Mouse (Mus musculus) stomach, embryonic 15.5 days (tissue): ENCODE measurements around the gene Galnt2. TPM values are rescaled to one million over a fixed set of nuclear protein-coding genes. Genes with fewer than 3 reads are reported as not detected.
A peak's percentile ranks its signal among the peaks of the same experiment; 100 is the strongest.

Source experiments
- ATAC-seq: fragments of 200-750 bp; cut with Nextera tagmentation; 2 replicates; pipeline ENCODE4 v1.8.0; 2017; ENCODE audit warnings: low read depth, moderate number of reproducible peaks, moderate TSS enrichment; ENCODE audit not compliant: insufficient read depth, low FRiP score
- H3K27ac ChIP-seq: fragments of 300-500 bp; sonication (generic); 2 replicates; pipeline ENCODE4 v1.5.1; 2015; ENCODE audit warnings: mild to moderate bottlenecking, inconsistent platforms
- H3K27me3 ChIP-seq: fragments of 300-500 bp; sonication (generic); replicated peaks from 2 replicates; pipeline ENCODE4 v1.6.1; 2015; ENCODE audit warnings: inconsistent platforms
- H3K36me3 ChIP-seq: fragments of 300-500 bp; sonication (generic); 2 replicates; pipeline ENCODE4 v1.6.1; 2015; ENCODE audit warnings: inconsistent platforms
- H3K4me1 ChIP-seq: fragments of 300-500 bp; sonication (generic); 2 replicates; pipeline ENCODE4 v1.6.1; 2015; ENCODE audit warnings: inconsistent platforms
- H3K4me2 ChIP-seq: fragments of 300-500 bp; sonication (generic); 2 replicates; pipeline ENCODE4 v1.6.1; 2015; ENCODE audit warnings: mild to moderate bottlenecking, inconsistent platforms
- H3K4me3 ChIP-seq: fragments of 300-500 bp; sonication (generic); replicated peaks from 2 replicates; pipeline ENCODE4 v1.5.1; 2015; ENCODE audit warnings: inconsistent platforms
- H3K9ac ChIP-seq: fragments of 300-500 bp; sonication (generic); 2 replicates; pipeline ENCODE4 v1.6.1; 2015; ENCODE audit warnings: inconsistent platforms
- H3K9me3 ChIP-seq: fragments of 300-500 bp; sonication (generic); 2 replicates; pipeline ENCODE4 v1.6.1; 2016; ENCODE audit warnings: inconsistent platforms
- WGBS: fragments of 180-500 bp; shearing (Covaris S2); methylation state at CpG from one replicate; pipeline ENCODE4 v1.1.7; 2015; 5-methylcytosine and 5-hydroxymethylcytosine counted together
- polyA plus RNA-seq: library from polyadenylated mRNA; unstranded; fragments of >200 nt; fragmentation: Nextera tagmentation; extraction: Ambion mirVana; gene quantifications from 2 replicates; pipeline ENCODE4 v1.2.1, GENCODE M21; 2015

Gene Galnt2
- polyA plus RNA-seq, result 74.9 and 80.5 TPM in 2 replicates

DNA sequence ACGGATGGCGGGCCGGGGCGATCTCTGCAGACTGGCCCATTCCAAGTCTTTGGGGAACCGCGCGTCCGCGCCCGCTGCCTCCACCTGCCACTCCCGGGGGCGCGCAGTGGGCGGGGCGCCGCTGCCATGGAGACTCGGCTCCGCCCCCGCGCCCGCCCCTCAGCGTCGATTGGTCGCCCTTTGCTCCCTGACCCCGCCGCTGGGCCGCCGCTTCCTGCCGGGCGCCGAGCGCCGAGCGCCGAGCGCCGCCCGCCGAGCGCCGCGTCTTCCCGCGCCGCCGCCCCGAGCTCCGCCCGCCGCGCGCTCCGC, at the start of gene Galnt2:
Gene Galnt2 (plus strand): TSS at position 216 of the 309 bp plus-strand sequence.
- peaks cover 21% of the 10 kb centered on the region for H3K4me1 ChIP-seq
- no peaks in the 10 kb centered on the region for H3K36me3 ChIP-seq
- H3K9me3 ChIP-seq, result no peaks in the 10 kb centered on the region
- peak within 1 kb of the TSS; percentile 87 for H3K4me3 ChIP-seq
- H3K4me2 ChIP-seq, result peak within 1 kb of the TSS; percentile 95
- H3K9ac ChIP-seq, result peak within 1 kb of the TSS; percentile 87
- under 1% methylated on average over 51 of the region's 53 CpGs for whole genome bisulfite sequencing
- H3K27me3 ChIP-seq, result no peaks in the 10 kb centered on the region
- peak within 1 kb of the TSS; percentile 73 for H3K27ac ChIP-seq
- peak; percentile 89 for ATAC-seq

DNA sequence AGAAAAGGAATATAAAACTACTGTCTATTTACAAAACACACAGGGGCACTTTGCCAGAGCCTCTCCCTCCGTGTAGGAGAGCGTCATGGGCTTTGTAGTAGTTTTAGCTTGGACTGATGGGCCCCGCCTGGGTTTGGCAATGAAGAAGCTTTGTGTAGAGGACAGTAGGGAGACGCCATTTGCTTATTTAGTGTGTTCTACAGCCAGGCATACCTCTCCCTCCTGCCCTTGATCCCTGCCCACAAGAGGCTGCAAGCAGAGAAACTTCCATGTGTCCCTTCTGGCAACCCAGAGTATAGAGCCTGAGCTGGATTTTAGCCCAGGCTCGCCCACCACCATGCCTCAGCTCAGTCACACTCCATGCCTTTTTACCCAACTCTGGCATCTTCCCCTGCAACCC, 49.4 kb upstream of the Galnt2 start:
- WGBS, result 57% methylated on average over 5 of the region's 5 CpGs
- Histone ChIP-seq H3K9me3 (no peaks in the 10 kb centered on the region), H3K4me3 (no peak overlapping the region), H3K27me3 (no peaks in the 10 kb centered on the region), H3K9ac (no peak overlapping the region), H3K36me3 (no peaks in the 10 kb centered on the region), H3K4me2 (no peak overlapping the region), H3K4me1 (peaks cover 8% of the 10 kb centered on the region; the same call in 1 of the 2 replicates), H3K27ac (peak overlapping the region; percentile 11; the same call in 1 of the 2 replicates)
- no peak for ATAC-seq

DNA sequence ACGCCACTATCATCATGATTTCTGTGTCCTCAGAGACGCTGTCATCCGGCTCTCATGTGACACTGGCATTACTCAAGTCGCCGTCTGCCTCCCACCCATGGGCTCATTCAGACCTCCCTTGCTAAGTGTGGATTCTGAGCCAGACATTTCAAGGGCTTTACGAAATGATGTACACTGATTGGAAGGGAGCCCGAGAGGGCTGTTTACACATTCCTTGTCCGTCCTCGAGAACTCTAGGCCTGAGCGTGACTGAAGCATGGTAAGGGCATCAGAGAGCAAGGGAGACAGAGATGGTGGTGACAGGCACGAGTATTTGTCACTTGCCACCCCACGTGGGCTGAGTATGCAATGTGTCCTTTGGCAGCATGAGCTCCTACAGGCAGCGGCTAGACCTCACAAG, 49.0 kb upstream of the Galnt2 start:
- peak; percentile 70 for ATAC-seq
- WGBS, result 26% methylated on average over 13 of the region's 13 CpGs
- Histone ChIP-seq H3K9ac (no peak overlapping the region), H3K27me3 (no peaks in the 10 kb centered on the region), H3K36me3 (no peaks in the 10 kb centered on the region), H3K4me3 (no peak overlapping the region), H3K4me1 (peaks cover 8% of the 10 kb centered on the region; the same call in 1 of the 2 replicates), H3K9me3 (no peaks in the 10 kb centered on the region), H3K27ac (peak overlapping the region; percentile 59; the same call in 1 of the 2 replicates), H3K4me2 (no peak overlapping the region)

DNA sequence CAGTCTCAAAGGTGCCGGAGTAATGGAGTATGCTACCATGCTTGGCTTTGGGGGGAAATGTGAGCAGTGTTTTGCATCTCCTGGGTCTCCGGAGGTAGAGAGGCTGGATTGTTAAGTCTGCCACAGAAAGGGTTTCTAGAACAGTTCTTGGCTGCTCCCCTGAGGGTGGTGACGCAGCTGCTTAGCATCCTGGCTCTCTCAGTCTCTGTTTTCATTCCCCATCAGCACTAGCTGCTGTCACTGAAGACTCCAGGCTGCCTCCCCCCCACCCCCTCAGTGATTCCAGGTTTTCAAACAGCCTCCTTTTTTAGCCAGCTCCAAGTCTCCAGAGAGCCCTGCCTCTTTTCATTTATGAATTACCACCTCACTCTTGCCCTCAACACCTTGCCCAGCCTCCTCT, 47.1 kb upstream of the Galnt2 start:
- no peak overlapping the region for H3K9ac ChIP-seq
- no peaks in the 10 kb centered on the region for H3K36me3 ChIP-seq
- no peaks in the 10 kb centered on the region for H3K9me3 ChIP-seq
- no peak for ATAC-seq
- no peaks in the 10 kb centered on the region for H3K27me3 ChIP-seq
- no peak overlapping the region for H3K4me2 ChIP-seq
- H3K4me3 ChIP-seq, result no peak overlapping the region
- no peak overlapping the region for H3K27ac ChIP-seq
- H3K4me1 ChIP-seq, result peaks cover 8% of the 10 kb centered on the region; the same call in 1 of the 2 replicates
- WGBS, result 64% methylated on average over 3 of the region's 3 CpGs

DNA sequence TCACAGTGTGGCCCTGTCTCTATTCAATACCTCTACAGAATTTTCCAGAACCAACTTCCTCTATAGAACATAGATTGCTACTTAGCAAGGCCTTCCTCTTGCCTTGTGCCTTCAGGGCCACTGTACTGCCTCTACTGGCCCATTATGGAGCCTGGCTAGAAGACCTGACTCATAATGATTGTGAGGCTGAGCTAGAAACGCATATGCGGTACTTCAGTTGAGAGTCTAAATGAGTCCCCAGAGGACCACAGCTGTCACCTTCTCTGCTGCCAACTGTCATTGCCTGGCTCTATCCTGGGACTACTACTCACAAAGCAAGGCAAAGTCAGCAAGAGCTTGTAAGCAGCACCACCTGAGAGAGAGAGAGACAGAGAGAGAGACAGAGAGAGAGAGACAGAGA, 46.7 kb upstream of the Galnt2 start:
- Histone ChIP-seq H3K27me3 (no peaks in the 10 kb centered on the region), H3K4me1 (peaks cover 8% of the 10 kb centered on the region; the same call in 1 of the 2 replicates), H3K36me3 (no peaks in the 10 kb centered on the region), H3K9ac (no peak overlapping the region), H3K27ac (no peak overlapping the region), H3K4me2 (no peak overlapping the region), H3K4me3 (no peak overlapping the region), H3K9me3 (no peaks in the 10 kb centered on the region)
- ATAC-seq, result no peak
- 86% methylated on average over 2 of the region's 2 CpGs for WGBS

DNA sequence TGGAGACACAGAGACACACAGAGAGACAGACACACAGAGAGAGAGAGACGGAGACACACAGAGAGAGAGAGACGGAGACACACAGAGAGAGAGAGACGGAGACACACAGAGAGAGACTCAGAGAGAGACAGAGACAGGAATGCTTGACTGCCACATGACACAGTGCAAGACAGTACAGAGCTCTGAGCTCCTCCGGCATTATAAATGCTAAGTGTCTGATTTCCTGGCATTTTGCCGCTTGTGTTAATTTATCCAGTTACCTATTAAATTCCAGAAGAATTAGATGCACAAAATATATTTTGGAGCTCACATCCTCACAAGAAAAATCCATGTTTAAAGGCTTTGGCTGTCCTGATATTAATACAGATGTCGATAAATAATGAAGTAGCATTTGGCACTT, 46.1 kb upstream of the Galnt2 start:
- Histone ChIP-seq H3K4me3 (no peak overlapping the region), H3K9me3 (no peaks in the 10 kb centered on the region), H3K4me2 (no peak overlapping the region), H3K27me3 (no peaks in the 10 kb centered on the region), H3K36me3 (no peaks in the 10 kb centered on the region), H3K4me1 (peaks cover 8% of the 10 kb centered on the region; the same call in 1 of the 2 replicates), H3K9ac (no peak overlapping the region), H3K27ac (no peak overlapping the region)
- ATAC-seq, result no peak
- WGBS, result 83% methylated on average over 6 of the region's 6 CpGs

DNA sequence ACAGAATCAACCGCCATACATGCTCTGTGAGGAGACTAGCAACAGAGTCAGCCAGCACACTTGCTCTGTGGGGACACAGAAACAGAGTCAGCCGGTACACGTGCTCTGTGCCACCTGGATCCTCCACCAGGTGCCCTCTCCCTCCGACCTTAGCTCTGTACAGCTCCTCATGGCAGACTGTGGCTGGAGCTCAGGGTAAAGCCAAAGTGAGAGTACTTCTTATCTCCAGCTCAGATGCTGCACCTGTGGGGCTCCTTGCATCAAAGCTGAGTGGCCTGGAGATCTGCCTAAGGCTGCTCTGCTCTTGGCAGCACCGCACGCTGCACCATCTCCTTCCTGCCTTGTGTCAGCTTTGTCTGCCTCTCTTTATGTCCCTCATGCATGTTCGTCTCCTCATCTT, 40.8 kb upstream of the Galnt2 start:
- Histone ChIP-seq H3K27me3 (no peaks in the 10 kb centered on the region), H3K9ac (no peak overlapping the region), H3K4me3 (no peak overlapping the region), H3K4me2 (no peak overlapping the region), H3K27ac (no peak overlapping the region), H3K4me1 (no peaks in the 10 kb centered on the region), H3K9me3 (no peaks in the 10 kb centered on the region), H3K36me3 (no peaks in the 10 kb centered on the region)
- WGBS, result 86% methylated on average over 7 of the region's 7 CpGs
- no peak for ATAC-seq

DNA sequence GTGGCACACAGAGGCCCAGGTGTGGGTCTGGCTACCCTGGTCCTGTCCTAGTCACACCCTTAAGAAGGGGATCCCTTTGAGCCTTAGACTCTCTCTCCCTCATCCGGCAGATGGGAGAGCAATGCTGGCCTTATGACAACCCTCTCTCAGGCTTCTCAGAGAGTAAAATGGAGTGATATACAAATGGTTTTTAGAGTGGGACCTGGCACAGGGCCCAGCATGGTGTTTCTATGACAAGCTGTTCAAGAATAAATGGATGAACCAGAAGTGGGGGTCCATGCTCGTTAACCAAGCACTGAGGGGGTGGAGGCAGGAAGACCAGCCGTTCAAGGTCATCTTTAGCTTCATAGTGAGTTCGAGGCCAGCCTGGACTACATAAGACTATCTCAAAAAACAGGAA, 38.9 kb upstream of the Galnt2 start:
- no peak for ATAC-seq
- Histone ChIP-seq H3K4me3 (no peak overlapping the region), H3K4me2 (no peak overlapping the region), H3K36me3 (no peaks in the 10 kb centered on the region), H3K9ac (no peak overlapping the region), H3K27me3 (no peaks in the 10 kb centered on the region), H3K27ac (no peak overlapping the region), H3K9me3 (no peaks in the 10 kb centered on the region), H3K4me1 (peaks cover 17% of the 10 kb centered on the region)
- whole genome bisulfite sequencing, result 58% methylated on average over 4 of the region's 4 CpGs

DNA sequence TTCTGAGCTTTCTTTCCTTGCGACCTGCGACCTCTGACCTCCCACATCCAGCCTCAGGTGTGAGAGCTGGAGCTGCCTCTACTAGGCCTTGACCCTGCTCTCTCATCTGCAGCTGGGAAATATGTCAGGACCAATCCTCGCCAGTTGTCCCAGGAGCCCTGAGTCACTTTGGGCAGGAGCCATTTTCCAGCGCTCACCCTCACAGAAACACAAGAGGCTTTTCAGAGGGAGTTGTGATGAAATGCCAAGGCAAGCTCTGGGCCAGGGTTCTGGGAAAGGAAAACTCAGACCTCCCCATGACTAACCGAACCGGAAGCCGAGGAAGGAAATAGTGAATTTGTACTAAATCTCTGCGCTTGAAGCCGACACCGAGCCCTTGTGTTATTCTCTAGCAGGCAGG, 38.2 kb upstream of the Galnt2 start:
- H3K9ac ChIP-seq, result no peak overlapping the region
- 74% methylated on average over 10 of the region's 10 CpGs for WGBS
- no peak overlapping the region for H3K4me2 ChIP-seq
- no peak for ATAC-seq
- H3K27ac ChIP-seq, result no peak overlapping the region
- no peaks in the 10 kb centered on the region for H3K27me3 ChIP-seq
- no peak overlapping the region for H3K4me3 ChIP-seq
- no peaks in the 10 kb centered on the region for H3K9me3 ChIP-seq
- H3K4me1 ChIP-seq, result peaks cover 17% of the 10 kb centered on the region
- no peaks in the 10 kb centered on the region for H3K36me3 ChIP-seq

DNA sequence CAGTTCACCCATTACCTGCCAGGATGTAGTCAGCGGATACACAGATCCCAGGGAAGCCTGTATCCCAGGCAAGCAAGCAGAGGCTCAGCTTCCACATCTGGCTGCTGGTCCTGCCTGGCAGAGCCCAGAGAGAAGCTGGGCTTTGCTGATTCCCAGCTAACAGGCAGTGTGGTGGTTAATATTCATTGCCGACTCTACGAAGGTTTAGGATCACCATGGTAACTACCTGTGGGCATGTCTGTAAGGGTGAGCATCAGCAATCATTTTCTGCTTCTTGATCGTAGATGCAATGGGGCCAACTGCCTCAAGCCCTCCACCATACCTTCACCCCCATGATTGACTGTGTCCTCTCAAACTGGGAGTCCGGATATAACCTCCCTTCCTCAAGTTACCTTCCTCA, 37.2 kb upstream of the Galnt2 start:
- WGBS, result 75% methylated on average over 5 of the region's 5 CpGs
- Histone ChIP-seq H3K4me2 (no peak overlapping the region), H3K4me1 (peaks cover 17% of the 10 kb centered on the region), H3K9me3 (no peaks in the 10 kb centered on the region), H3K36me3 (no peaks in the 10 kb centered on the region), H3K27me3 (no peaks in the 10 kb centered on the region), H3K4me3 (no peak overlapping the region), H3K9ac (no peak overlapping the region), H3K27ac (no peak overlapping the region)
- ATAC-seq, result no peak

DNA sequence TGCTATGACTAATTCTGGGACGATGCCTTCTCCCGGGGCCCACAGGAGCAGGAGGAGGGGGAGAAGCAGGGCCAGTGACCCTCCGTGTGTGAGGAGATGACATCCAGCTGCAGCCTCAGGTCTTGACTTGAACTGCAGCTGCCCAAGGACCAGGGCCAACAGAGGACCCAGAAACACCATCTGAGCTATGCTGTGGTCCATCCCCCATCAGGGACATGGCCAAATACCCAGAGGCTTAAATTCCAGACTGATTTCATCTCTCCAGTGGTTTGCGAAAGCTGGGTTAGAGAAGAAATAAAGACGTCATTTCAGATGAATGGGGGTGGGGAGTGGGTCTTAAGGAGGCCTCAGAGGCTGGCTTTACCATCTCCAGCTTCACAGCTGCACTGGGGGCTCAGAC, 35.0 kb upstream of the Galnt2 start:
- no peaks in the 10 kb centered on the region for H3K27me3 ChIP-seq
- no peaks in the 10 kb centered on the region for H3K9me3 ChIP-seq
- WGBS, result 27% methylated on average over 5 of the region's 5 CpGs
- H3K4me3 ChIP-seq, result no peak overlapping the region
- H3K36me3 ChIP-seq, result no peaks in the 10 kb centered on the region
- peaks cover 25% of the 10 kb centered on the region for H3K4me1 ChIP-seq
- H3K9ac ChIP-seq, result no peak overlapping the region
- H3K4me2 ChIP-seq, result no peak overlapping the region
- ATAC-seq, result no peak
- H3K27ac ChIP-seq, result no peak overlapping the region

DNA sequence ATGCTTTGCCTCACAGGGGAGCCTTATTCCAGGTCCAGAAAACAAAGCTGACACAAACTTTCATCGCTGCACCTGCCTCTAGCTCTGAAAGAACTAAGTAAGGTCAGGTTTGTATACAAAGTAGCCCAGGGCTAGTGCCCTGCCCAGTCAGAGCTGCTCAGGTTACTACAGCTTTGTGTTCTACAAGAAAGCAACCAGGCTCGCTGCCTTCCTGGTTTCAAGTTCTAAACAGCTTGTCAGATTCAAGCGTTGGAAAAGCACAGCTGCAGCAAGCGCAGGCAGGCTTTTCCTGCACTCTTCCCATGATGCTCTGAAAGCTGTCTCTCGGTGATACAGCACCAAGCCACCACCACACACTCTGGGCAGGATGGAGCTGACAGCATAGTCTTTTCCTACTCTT, 34.4 kb upstream of the Galnt2 start:
- Histone ChIP-seq H3K4me3 (no peak overlapping the region), H3K9ac (no peak overlapping the region), H3K27me3 (no peaks in the 10 kb centered on the region), H3K4me1 (peaks cover 30% of the 10 kb centered on the region), H3K9me3 (no peaks in the 10 kb centered on the region), H3K4me2 (no peak overlapping the region), H3K36me3 (no peaks in the 10 kb centered on the region), H3K27ac (no peak overlapping the region)
- no peak for ATAC-seq
- 19% methylated on average over 5 of the region's 5 CpGs for WGBS

DNA sequence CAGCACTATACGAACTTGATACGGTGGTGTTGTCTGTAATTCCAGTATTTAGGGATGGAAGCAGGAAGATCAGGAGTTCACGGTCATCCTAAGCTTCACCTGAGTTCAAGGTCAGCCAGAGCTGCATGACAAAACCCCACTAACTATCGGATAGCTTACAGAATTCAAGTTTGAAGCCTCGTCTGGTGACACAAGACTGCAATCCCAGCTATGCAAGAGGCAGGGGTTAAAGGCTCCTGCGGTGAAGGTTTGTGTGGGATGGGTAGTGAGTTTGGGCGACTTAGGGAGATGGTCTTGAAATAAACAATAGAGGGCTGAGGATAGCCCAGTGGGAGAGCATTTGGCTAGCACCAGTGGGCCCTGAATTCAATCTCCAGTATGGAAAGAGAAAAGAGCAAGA, 33.0 kb upstream of the Galnt2 start:
- WGBS, result 84% methylated on average over 7 of the region's 7 CpGs
- Histone ChIP-seq H3K36me3 (no peaks in the 10 kb centered on the region), H3K9me3 (no peaks in the 10 kb centered on the region), H3K27ac (no peak overlapping the region), H3K4me2 (no peak overlapping the region), H3K4me1 (peaks cover 33% of the 10 kb centered on the region), H3K9ac (no peak overlapping the region), H3K27me3 (no peaks in the 10 kb centered on the region), H3K4me3 (no peak overlapping the region)
- no peak for ATAC-seq
